Mouse (Mus musculus) thymus, adult 2 months (tissue): ENCODE results near the gene Cfap70.

Experiments
- CTCF ChIP-seq: fragments of 200-500 bp; IDR thresholded peaks from 2 replicates; pipeline ENCODE4 v1.5.1; 2012; ENCODE audit warnings: mild to moderate bottlenecking, control low read depth, low read length, moderate library complexity, borderline replicate concordance; ENCODE audit not compliant: control insufficient read depth, poor library complexity, insufficient read depth; ENCODE audit errors: extremely low read depth
- POLR2A ChIP-seq: fragments of 200-500 bp; IDR thresholded peaks from 2 replicates; pipeline ENCODE4 v1.6.1; 2012; ENCODE audit warnings: mild to moderate bottlenecking, low read length, control low read depth, moderate library complexity; ENCODE audit not compliant: control insufficient read depth, poor library complexity, insufficient read depth; ENCODE audit errors: extremely low read depth

- TF ChIP-seq CTCF (no peak), POLR2A (no peak)
These were observed 106.1 kb downstream of the Cfap70 start for GRCm38 (mm10) chr14:20345885-20346284.
